Mouse (Mus musculus): ENCODE results near the gene Obox3. TPM values are rescaled to one million over a fixed set of nuclear protein-coding genes. Genes with fewer than 3 reads are reported as not detected.
"Not testable (repeated sequence)": the region's sequence is repeated elsewhere in the genome, so short reads cannot be mapped to it uniquely, and the experiment has no call there.

Obox3 gene
- not detected in 2 replicates for polyA plus RNA-seq (2014; fragmentation: Nextera tagmentation; extraction: Ambion mirVana)

GRCm38 (mm10) chr7:15639802-15640201, at the start of gene Obox3:
TSS of gene Obox3 (minus strand) at chr7:15639902.
- not testable (repeated sequence) for DNase-seq (ENCODE audit: low spot score); H3K4me3 ChIP-seq (ENCODE audit: low read depth, low read length); ATAC-seq (ENCODE audit: low read depth); H3K27ac ChIP-seq (replicated peaks; ENCODE audit: low read depth, low read length); H3K4me1 ChIP-seq (ENCODE audit: control insufficient read depth, insufficient read depth, low read length); H3K27me3 ChIP-seq (replicated peaks; ENCODE audit: control insufficient read depth, insufficient read depth, low read length); H3K9ac ChIP-seq (ENCODE audit: low read depth, low read length); H3K36me3 ChIP-seq (ENCODE audit: control insufficient read depth, insufficient read depth, low read length); H3K9me3 ChIP-seq (ENCODE audit: control insufficient read depth, low read length); H3K4me2 ChIP-seq (ENCODE audit: low read depth, low read length)
- 9% methylated on average over 1 of the region's 1 CpGs for WGBS

DNA sequence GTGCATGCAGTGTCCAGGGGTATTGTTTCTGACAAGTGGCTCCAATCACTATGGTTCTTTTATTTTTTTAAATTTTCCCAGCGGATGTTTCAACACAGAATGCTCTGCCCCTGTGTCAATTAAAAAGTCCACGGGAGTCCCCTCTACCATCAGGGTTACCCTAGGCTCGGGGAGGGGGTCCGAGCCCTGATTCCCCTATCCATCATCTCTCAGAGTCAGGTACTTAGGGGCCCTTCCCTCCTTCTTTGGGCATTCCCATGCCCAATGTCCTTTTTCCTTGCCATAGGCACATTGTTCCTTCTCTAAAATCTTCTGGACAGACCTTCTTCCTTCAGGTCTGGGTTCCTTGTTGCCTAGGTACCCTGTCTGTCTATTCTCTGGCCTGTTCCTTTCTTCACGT, 130.3 kb downstream of the Obox3 start:
- not testable (repeated sequence) for DNase-seq (ENCODE audit: low spot score); H3K9ac ChIP-seq (ENCODE audit: low read depth, low read length); H3K27me3 ChIP-seq (replicated peaks; ENCODE audit: control insufficient read depth, insufficient read depth, low read length); ATAC-seq (ENCODE audit: low read depth); H3K4me2 ChIP-seq (ENCODE audit: low read depth, low read length); H3K36me3 ChIP-seq (ENCODE audit: control insufficient read depth, insufficient read depth, low read length); H3K4me3 ChIP-seq (ENCODE audit: low read depth, low read length); H3K27ac ChIP-seq (replicated peaks; ENCODE audit: low read depth, low read length); H3K4me1 ChIP-seq (ENCODE audit: control insufficient read depth, insufficient read depth, low read length); H3K9me3 ChIP-seq (ENCODE audit: control insufficient read depth, low read length)
- WGBS = 72% methylated on average over 5 of the region's 5 CpGs

Other genes with a start within 250 kb of the Obox3 start
- gene Obox5, start 110.2 kb upstream of the Obox3 start, polyA plus RNA-seq (2014; fragmentation: Nextera tagmentation; extraction: Ambion mirVana) = not detected in 2 replicates
- gene Obox6, start 199.8 kb upstream of the Obox3 start, polyA plus RNA-seq (2014; fragmentation: Nextera tagmentation; extraction: Ambion mirVana) = not detected in 2 replicates
- not detected in 2 replicates for gene Crx, start 240.1 kb upstream of the Obox3 start, polyA plus RNA-seq (2014; fragmentation: Nextera tagmentation; extraction: Ambion mirVana)
- gene Crxos, start 242.7 kb upstream of the Obox3 start, polyA plus RNA-seq (2014; fragmentation: Nextera tagmentation; extraction: Ambion mirVana) = not detected in 2 replicates

Data from embryonic facial prominence, embryonic 14.5 days (tissue).